Mouse (Mus musculus): ENCODE data around the gene Zbtb45.
A peak's percentile ranks its signal among the peaks of the same experiment; 100 is the strongest.

The Zbtb45 gene

DNA sequence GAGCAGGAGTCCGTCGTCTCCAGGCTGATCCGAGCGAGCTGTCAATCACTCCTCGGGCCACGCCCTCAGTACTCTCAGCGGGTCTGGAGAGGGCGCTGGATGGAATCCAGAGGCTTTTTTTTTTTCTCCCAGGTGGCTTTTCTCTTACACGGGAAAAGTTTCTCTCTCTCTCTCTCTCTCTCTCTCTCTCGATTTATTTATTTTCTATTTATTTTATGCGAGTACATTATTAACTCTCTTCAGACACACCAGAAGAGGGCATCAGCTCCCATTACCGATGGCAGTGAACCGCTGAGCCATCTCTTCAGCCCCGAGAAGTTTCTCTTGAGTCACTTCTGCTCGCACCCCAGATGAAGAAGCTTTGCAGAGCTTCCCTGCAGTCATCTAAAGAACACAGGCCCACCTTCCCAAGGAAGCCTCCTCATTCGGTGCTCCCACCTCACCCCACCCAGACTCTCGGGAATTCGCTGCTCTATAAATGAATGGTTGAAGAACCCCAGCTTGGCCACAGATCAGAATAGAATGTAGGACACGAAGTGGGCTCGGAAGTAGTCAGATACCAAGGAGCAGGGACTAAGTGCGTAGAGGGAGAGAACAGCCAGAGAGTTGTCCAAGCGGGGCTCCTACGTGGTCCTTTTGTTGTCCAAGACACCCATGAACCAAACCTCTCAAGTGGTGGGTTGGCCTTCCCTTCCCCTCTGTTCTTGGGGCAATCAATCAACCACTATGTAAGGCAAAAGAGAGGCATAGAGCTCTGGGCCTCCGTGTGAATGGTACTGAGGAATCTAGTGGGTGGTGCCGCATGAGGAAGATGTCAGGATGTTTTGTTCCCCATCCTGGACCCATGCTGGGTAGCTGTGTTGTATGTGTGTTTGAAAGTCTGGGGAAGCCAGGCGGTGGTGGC lies at the start of gene Zbtb45:
Gene Zbtb45 (minus strand): TSS at position 30 of the 904 bp plus-strand sequence.
- DNase-seq (ENCODE audit: low spot score) = peak; percentile 59

DNA sequence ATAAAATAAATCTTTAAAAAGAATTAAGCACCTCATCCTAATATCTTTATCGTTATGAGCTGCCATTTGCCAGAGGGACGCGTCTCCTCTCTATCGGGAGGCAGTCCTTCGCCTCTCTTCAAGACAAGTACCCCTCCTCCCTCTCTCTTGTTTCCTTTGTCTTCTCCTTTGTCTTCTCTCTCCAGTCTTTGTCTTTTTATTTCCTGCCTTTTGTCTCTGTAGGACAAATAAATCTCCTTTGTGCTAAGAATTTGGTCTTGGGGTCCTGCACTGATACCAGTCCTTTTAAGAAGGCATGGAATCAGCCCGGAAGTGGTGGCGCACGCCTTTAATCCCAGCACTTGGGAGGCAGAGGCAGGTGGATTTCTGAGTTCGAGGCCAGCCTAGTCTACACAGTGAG lies 49.7 kb upstream of the Zbtb45 start:
- DNase-seq (ENCODE audit: low spot score) = no peak

DNA sequence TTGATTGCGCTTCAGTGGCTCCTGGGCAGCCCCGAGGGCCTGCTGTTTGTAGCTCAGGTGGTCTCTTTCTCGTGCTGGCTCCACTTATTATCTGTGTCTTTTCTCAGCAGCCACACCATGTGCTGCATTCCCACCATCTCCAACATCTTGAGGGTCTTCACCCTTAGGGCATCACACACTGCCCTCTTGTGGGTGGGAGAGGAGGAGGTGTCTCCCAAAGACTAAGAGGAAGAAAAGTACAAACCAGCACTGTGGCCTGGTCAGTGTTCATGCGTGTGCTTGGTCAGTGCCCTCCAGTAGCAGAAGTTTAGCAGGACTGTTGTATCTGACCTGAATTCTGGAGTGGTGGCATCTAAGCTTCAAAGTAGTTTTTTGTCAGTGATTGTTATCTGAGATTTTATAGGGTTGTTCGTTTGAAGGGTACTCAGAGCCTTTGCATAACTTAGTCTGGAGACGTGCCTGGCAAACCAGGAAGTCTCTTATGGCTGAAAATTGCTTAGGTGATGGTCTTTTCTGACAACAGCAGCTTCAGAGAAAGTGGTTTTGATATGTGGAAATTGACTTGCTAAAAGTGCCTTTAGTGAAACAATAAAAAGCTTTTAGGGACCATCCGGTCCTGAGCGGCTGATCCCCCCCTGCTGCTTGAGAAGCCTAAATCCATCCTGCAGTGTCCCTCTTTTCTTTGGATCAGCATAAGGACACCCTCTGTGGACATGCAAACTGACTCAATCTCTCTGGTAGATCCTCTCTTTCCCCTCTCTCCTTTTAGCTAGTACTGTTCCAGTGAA lies 47.3 kb upstream of the Zbtb45 start:
- DNase-seq (ENCODE audit: low spot score) = no peak

DNA sequence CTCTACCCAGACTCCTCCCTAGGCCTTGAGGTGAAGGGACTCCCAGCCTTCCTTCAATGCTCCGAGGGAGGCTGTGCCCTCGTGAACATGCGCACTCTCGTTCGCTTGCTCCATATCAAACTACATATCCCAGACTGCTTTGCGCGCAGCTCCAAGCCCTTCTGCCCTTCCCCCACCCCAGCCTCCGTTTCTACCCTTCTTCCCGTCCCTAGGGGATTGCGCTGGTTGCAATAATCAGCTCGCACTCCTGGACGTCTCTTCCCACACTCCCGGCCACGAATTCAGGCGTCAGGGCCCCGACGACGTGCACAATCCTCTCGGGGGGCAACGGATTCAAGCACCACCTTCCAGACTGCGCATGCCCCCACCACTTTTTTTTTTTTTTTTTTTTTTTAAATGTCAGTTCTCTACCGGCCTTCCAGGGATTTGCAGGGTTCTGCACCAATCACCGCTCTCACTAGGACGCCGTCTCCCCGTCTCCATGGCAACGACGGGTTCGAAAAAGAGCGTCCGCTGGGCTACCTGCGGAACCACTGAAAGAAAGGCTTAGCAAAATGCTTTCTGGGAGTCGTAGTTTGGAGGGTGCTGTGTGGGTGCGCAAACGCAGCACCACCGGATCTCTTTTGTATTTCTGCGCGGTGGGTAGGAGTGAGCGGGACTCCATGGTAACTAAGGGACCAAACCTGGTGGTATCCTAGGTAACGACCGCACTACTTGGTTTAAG lies 44.6 kb upstream of the Zbtb45 start, which contains the start of gene Mzf1:
Gene Mzf1 (minus strand): TSS at position 478 of the 724 bp plus-strand sequence.
- DNase-seq (ENCODE audit: low spot score) = peak; percentile 99

DNA sequence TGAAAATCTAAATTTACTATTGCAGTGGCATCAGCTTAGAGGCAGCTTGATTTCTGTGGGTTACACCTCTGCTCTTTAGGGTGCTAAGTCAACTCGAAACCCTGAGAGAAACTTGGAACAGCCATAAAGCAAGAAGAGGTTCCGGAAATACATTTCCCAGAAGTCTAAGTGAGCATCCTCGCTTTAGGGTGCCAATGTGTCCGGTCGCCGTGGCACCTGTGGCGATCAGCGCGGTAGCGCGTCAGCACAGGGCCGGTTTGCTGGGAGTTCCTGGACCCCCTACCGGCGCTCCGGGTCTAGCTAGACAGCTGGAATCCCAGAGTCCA lies 44.1 kb upstream of the Zbtb45 start:
- DNase-seq (ENCODE audit: low spot score) = no peak

DNA sequence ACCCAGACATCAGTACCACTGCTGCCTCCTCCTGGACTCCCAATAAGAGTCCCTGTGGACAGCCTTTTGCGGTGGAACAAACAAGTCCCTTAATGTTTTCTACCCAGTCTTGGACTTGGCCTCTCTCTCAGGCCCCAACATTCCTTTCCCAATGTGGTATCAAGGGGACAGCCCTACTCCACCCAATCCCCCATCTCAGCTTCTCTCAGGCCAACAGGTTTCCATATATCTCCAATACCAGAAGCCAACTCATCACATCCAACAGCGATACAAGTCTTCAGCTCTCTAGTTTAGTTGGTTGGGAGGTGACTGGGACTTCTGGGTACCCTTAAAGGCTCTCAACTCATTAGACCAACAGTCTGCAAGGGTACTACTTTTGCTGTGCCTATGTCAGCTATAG lies 43.7 kb upstream of the Zbtb45 start:
- DNase-seq (ENCODE audit: low spot score) = no peak

DNA sequence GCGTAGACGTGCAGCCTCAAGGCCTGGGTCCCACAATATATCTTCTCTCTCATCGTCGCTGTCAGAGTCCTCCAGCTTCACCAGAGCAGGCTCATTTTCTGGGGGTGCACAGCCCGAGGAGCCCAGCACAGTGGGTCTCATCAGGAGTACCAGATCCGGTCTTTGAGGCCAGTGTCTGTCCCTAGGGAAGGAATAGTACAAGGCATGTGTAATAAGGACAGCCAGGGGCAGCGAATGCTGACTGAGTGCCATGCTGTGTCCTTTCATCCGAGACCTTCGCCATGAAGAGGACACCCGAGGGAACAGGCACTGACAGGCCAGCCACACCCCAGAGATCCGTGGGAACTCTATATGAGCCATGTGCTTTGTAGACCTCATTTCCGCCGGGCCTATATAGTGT lies 43.2 kb upstream of the Zbtb45 start:
- no peak for DNase-seq (ENCODE audit: low spot score)

DNA sequence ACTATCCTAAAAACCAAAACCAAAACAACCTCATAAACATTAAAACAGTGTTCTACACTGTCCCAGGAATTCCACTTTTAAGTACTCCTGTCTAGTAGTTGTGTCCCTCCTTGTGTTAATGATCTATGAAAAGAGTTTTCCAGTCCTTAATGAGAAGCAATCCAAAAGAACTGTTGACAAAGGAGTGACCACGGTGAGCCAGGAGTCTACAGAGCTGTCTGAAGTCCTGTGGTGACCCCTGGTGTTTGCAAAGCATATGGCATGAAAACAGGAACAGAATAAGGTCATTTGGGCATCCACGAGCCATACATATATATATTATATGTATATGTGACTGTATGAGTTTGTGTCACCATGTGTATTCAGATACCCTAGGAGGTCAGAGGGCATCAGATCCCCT lies 36.2 kb upstream of the Zbtb45 start:
- peak; percentile 87 for DNase-seq (ENCODE audit: low spot score)

DNA sequence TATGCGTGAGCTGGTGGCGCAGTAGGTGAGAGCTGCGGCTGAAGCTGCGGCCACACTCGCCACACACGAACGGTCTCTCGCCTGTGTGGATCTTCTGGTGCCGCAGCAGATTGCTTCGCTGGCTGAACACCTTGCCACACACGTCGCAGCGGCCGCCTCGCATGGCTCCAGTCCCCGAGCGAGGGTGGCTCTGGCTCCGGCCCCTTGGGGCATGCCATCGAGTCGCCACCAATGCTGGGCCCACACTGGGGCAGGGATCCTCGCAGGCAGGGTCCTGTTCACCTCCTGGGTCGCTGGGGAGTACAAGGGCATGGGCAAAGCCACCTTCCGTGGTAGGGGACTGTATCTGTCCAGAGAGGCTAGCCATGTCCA lies 34.4 kb upstream of the Zbtb45 start:
- DNase-seq (ENCODE audit: low spot score) = no peak

DNA sequence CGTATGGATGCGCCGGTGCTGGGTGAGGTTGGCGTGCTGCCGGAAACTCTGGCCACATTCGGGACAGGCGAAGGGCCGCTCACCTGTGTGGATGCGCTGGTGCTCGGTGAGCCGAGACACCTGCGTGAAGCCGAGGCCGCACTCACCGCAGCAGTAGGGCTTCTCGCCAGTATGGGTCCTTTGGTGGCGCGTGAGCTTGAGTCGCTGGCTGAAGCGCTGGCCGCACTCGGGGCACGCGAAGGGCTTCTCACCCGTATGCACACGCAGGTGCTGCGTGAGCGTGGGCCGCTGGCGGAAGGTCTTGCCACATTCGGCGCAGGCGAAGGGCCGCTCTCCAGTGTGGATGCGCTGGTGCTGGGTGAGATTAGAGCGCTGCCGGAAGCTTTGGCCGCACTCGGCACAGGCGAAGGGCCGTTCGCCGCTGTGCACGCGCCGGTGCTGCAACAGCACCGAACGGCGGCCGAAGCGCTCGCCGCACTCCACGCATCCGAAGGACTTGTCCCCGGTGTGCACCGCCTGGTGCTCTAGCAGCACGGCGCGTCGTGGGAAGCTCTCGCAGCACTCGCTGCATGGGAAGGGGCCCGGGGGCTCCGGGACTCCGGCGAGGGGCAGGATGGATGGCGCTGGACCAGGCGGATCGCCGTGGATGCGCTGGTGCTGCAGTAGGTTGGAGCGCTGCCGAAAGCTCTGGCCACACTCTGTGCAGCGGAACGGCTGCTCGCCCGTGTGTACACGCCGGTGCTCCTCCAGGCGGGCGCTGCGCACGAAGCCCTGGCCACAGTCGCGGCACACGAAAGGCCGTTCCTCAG lies 33.8 kb upstream of the Zbtb45 start:
- peak; percentile 52 for DNase-seq (ENCODE audit: low spot score)

DNA sequence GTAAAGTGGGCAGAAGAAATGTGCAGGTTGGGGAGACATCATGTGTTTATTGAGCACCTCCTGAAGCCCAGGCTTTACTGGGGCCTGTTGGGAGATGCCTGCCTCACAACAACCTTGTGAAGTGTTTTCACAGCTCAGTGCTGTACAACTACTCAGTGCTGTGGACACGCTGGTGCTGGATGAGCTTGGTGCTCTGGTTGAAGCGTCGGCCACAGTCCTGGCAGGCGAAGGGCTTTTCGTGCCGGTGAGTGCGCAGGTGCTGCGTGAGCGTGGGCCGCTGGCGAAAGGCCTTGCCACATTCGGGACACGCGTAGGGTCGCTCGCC lies 33.2 kb upstream of the Zbtb45 start:
- no peak for DNase-seq (ENCODE audit: low spot score)

DNA sequence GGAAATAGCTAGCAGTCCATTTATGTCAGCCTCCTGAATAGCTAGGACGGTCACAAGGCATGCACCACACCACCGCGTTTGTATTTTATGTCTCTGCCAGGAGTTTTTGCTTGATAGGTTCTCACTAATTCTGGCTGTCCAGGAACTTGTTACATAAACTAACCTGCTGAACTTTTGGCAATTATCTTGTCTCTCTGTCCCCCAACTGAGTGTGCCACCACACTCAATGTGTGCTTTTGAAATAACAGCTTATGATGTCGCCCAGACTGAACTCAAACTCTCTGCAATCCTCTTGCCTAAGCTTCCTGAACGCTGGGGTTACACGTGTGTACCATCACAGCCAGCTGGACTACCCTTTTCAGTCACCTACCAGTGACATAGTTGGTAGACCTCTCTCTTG lies 32.7 kb upstream of the Zbtb45 start:
- no peak for DNase-seq (ENCODE audit: low spot score)

DNA sequence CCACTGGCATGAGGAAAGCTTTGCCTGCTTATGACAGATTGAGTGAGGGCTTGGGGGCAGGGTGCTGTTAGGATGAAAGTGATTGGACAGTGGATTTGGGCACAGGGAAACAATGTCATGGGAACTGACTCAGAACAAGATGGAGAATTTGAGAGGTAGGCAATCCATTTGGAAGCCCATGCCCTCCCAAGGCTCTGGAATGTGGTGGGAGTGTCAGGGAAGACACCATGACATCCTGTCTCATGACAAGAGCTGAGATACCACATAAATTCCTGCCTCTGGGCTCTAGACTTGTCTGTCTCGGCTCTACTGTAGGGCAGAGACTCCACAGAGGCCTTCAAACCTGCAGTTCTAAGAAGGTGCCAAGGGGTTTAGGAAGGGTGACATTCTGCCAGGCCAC lies 31.4 kb upstream of the Zbtb45 start:
- no peak for DNase-seq (ENCODE audit: low spot score)

DNA sequence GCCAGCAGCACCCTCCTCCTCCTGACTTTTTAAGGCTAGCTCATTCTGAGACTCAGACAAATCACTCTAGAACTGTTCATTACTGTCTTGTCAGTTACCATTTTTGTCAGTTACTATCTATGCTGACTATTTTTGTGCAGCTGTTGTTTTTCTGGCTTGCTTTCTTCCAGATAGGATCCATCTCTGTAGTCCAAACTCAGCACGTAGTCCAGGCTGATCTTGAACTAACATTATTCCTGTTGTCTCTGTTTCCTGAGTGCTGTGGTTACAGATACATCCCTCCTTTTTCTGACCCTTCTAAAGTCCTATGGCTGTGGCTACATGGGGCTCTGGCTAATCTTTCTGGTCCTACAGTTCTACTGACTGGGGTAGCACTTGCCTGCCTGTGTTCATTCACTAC lies 29.3 kb upstream of the Zbtb45 start:
- DNase-seq (ENCODE audit: low spot score) = no peak

DNA sequence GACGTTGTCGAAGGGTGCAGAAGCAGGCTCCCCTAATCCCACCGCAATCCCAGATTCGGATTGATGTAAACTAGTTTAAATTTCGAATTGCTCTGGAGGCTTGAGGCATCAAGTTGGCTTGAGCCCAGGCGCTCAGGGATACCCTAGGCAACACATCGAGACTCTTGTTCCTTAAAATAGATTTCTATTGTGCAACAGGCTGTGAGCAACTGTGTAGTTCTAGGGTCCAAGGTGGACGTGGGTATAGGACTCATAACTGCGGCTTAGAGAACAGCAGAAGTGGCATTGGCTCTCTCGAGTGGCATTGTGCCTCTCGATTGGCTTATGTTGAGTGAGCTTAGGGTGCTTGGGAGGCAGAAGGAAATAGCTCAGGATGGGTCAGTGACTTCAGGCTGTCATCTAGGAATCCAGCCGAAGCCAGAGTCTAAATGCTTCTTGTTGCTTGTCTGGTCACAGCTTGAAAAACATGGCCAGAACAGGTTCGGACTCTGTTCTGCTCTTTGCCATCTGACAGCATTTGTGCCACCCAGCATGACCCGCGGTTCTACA lies 28.9 kb upstream of the Zbtb45 start:
- no peak for DNase-seq (ENCODE audit: low spot score)

DNA sequence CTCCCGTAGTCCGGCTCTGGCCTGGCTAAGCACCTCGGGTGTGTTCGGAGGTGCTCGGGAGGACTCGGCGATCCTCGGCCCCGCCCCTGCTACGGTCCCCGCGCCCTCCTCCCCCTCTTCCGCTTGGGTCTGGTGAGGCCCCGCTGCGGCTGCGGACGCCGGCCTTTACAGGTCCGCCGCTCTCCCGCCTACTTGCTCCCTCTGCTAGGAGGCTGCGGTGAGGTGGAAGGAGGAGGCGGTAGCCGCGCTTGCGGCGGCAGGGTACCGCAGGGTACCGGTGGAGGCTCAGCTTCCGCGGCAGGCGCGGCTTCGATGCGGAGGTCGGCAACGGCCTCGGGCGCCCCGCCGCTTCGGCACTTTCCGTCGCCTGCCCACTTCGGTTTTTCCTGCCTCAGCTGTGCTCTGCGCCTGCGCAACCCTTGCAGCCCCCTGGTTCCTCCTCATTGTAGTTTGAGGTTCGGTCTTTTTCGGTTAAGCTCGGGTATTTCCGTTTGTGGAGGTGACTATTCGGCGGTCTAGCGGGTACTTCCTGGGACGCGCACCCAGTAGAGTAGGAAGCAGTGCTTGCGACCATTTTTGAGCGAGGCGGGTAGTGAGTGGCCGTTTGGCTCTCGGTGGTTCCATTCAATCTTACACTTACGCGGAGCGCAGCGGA lies 28.2 kb upstream of the Zbtb45 start, which contains the start of gene Ube2m:
Gene Ube2m (minus strand): TSS at position 375 of the 655 bp plus-strand sequence.
- peak; percentile 99 for DNase-seq (ENCODE audit: low spot score)

DNA sequence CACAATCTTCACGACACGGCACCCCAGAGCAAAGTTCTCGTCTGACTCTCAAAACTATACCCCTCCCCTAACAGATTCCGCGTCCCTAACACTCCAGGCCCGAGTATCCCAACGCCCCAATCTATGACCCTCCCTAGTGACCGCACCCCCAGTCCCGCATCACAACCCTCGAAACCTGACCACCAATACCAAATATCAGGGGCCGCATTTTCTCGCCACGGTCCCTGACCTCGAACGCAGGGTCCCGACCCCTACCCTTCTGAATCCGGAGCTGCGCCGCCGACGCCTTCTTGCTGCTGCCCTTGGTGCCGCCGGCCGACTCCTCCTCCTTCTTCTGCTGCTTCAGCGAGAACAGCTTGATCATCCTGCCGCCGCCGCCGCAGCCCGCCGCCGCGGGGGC lies 27.5 kb upstream of the Zbtb45 start:
- no peak for DNase-seq (ENCODE audit: low spot score)

DNA sequence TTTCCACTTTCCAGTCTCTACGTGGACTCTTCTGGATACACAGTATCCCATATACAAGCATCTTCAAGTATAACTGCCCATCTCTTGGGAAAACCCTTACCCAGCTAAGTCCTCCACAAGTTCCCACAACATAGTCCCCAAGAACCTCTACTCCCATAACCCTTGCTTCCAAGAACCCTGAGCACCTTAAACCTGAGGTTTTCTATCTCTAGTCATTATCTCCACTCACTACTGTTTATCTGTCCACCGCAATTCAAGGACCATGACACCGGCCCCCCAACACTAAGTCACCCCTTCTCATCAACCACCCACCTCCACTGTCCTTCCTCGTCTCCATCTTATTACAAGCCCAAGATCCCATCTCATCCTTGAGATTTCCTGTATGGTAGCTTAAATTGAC lies 27.0 kb upstream of the Zbtb45 start:
- DNase-seq (ENCODE audit: low spot score) = no peak

DNA sequence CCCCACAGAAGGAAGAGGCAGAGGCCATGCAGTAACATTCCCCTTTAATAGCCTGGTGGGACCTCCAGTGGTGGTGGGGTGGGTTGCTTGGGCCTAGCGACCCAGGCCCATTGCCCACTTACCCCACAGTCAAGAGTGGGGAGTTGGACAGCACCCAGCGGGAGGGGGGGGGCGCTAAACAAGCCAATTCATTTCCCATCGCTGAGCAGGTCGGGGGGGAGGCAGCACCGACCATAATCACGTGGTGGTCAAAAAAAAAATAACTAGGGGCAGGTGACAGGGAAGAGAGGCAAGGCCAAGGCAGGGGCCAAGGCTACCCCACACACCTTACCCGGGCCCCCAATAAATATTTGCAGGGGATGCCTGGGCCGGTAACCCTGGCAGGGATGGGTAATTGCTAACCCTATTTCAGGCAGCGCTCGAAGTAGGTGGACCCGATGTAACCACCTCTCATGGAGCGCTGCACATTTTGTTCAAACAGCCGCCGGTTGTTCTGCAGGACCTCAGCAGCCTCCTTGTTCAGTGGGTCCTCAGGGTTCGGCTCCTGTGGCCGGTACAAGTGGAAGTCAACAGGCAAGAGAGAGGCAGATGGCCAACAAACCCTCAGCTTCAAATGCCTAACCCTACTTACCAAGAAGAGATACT lies 25.5 kb upstream of the Zbtb45 start:
- DNase-seq (ENCODE audit: low spot score) = no peak

DNA sequence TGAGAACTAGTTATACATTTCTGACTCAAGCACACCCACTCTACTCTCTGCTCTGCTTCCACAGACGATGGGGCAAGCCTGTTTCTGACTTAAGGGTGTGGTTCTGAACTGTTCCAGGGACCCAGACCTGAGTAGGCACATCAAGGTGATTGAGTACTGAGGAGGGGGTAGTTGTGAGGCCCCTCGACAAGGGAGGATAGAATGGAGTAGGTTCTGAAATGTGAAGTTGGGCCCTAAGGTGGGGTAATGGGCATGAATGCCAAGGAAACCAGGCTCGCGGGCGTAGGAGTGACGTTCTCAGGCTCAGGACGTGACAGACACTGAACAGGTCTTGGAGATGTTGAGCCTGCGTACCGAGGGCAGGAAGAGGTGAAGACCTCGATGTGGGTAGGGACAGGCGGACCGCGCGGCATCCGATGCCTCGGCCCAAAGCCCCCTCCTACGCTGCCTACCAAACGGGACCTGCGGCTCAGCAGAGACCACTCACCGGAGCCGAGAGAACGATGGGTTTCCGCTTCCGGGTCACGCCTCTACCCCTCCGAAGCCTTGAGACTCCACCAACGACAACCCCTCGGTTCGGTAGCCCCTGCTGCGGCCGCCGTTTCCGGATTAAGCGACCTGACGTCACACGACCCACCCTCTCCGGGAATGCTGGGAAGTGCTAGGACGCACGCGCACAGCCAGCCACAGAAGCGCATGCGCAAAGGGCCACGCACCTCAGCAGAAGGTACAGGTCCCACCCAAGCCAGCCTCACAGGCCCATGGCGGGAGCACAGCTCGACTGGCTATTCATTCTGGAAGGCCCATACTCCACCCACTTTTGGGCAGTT lies 24.5 kb upstream of the Zbtb45 start, which contains the start of gene Chmp2a:
Gene Chmp2a (minus strand): TSS at position 660 of the 830 bp plus-strand sequence.
- peak; percentile 98 for DNase-seq (ENCODE audit: low spot score)
